Mouse (Mus musculus) embryonic fibroblast, embryonic 13.5 days (primary cell): ENCODE measurements around the gene Tmtc2.

Experiments
- CTCF ChIP-seq: IDR thresholded peaks from 2 replicates; pipeline ENCODE4 v1.5.1; 2011; ENCODE audit warnings: mild to moderate bottlenecking, control low read depth, low read length, moderate library complexity, borderline replicate concordance; ENCODE audit not compliant: insufficient read depth
- POLR2A ChIP-seq: IDR thresholded peaks from 2 replicates; pipeline ENCODE4 v1.6.1; 2011; ENCODE audit warnings: low read depth, mild to moderate bottlenecking, control low read depth, low read length, moderate library complexity

- no peak for TF ChIP-seq POLR2A
- TF ChIP-seq CTCF: no peak
Measured at GRCm38 (mm10) chr10:105384065-105384464, 190.2 kb downstream of the Tmtc2 start.
